Mouse (Mus musculus) megakaryocyte-erythroid progenitor cell, adult 5 weeks (primary cell): ENCODE results near the gene Smc1b. TPM values are rescaled to one million over a fixed set of nuclear protein-coding genes. Genes with fewer than 3 reads are reported as not detected.

ENCODE experiments used
- polyA plus RNA-seq: library from polyadenylated mRNA; stranded (reverse); fragments of >175 nt; gene quantifications from 2 replicates; pipeline ENCODE4 v1.2.3, GENCODE M21; 2012

The Smc1b gene
- polyA plus RNA-seq: 0.01 TPM in 1 of 2 replicates, not detected in the other

DNA sequence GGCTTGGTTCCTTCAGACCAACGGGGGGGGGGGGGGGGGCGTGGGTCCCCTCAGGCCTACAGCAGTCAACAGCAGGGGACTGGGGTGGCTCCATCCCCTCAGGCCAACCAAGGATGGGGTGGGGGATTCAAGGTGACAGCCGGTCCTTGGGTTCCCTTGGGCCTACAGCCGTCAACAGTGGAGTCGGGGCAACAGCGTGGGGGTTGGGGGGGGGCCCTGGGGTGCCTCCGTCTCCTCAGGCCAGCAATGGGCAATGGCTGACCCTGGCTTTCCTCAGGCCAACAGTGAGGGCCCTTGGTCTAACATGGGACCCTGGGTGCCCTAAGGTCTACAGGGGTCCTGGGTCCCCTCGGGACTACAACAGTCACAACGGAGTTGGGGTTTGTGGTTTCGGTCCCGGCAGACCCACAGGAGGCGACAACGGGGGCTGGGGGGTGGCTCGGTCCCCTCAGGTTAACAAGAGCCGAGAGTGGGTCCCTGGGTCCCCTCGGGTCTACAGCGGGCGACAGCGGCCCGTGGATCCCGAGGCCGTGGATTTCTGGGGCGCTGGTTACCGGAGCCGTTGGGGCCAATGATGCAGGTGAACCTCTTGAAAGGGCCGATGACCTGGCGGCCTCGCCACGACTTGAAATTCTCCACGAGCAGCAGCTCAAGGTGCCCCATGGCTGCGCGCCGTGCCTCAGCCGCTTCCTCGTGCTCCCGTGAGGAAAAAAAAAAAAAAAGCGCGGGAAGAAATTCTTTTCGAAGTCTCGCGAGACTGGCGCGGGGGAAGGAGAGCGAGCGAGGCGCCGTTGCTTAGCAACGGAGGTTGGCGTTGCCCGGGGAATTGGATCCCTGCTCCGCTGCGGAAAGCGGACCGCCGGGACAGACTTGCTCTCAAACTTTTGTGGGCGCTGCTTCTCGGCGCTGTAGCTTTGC is at the start of gene Smc1b, which contains the start of gene Ribc2:
Gene Smc1b (minus strand): TSS at position 690 of the 918 bp plus-strand sequence.
Gene Ribc2 (plus strand): TSS at position 804 of the 918 bp plus-strand sequence.

DNA sequence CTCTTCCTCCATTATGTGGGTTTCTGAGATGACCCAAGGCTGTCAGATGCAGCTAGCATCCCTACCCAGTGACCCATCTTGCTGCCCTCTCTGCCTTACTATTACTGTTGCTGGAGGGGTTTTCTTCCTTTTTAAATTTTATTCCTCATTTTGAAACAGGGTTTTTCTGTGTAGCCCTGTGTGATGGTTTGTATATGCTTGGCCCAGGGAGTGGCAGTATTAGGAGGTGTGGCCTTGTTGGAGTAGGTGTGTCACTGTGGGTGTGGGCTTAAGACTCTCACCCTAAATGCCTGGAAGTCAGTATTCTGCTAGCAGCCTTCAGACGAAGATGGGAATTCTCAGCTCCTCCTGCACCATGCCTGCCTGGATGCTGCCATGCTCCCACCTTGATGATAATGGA is 103.1 kb downstream of the Smc1b start, which contains the start of gene Fam118a:
Gene Fam118a (plus strand): TSS at position 301 of the 400 bp plus-strand sequence.

DNA sequence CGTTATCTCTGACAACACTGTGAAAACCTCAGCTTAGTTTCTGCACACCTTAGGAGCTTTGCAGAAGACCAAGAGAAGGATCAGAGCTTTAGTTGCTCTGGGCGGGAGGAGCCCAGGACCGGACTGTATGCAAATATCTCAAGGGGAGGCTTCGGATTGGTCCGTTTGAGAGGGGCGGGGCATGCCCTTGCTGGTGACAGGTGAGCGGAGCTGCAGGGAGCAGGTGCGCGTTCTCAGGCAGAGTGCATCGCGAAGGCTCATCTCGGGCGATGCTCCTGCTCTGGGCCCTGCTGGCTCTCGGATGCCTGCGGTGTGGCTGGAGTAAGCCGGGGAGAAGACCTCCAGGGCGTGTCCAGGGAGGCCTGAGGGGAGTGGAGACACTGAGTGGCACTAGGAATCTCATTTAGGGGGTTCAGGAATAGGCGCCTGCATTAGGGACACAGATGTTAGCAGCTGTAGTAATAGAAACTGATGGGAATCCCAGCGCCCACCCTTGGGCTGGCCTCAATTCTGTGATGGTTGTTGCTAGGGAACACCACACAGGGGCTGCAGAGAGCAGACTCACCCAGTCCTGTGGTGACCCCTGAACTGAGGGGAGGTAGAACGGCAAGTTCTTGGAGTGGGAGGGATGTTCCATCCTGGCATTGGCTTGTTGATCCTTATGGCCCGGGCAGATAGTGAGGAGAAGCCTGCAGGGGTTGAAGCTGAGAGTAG is 114.7 kb downstream of the Smc1b start, which contains the start of gene Upk3a:
Gene Upk3a (plus strand): TSS at position 191 of the 714 bp plus-strand sequence.

Other genes starting within 250 kb of the Smc1b start
- gene Gm29666, start 211.9 kb downstream of the Smc1b start, polyA plus RNA-seq: 0.02 and 0.03 TPM in 2 replicates
- gene Nup50, start 208.6 kb downstream of the Smc1b start, polyA plus RNA-seq: 18.2 and 19.1 TPM in 2 replicates
- 41.5 and 46.0 TPM in 2 replicates for gene 5031439G07Rik, start 143.4 kb downstream of the Smc1b start, polyA plus RNA-seq
- not detected in 2 replicates for gene Upk3a, start 114.8 kb downstream of the Smc1b start, polyA plus RNA-seq
- 4.5 and 5.6 TPM in 2 replicates for gene Fam118a, start 103.0 kb downstream of the Smc1b start, polyA plus RNA-seq
- not detected in 2 replicates for gene Ribc2, start 114 bp upstream of the Smc1b start, polyA plus RNA-seq
- 0.31 and 0.42 TPM in 2 replicates for gene Fbln1, start 74.0 kb upstream of the Smc1b start, polyA plus RNA-seq
- 92.5 and 104 TPM in 2 replicates for gene Atxn10, start 204.3 kb upstream of the Smc1b start, polyA plus RNA-seq